Mouse (Mus musculus) neural tube, embryonic 12.5 days (tissue): Measurements from ENCODE around the gene Tgfbrap1. TPM values are rescaled to one million over a fixed set of nuclear protein-coding genes. Genes with fewer than 3 reads are reported as not detected.
"Not testable (repeated sequence)": the region's sequence is repeated elsewhere in the genome, so short reads cannot be mapped to it uniquely, and the experiment has no call there.

Experiments
- ATAC-seq: fragments of 200-750 bp; cut with Nextera tagmentation; 2 replicates; pipeline ENCODE4 v1.8.0; 2017; ENCODE audit warnings: low read depth, mild to moderate bottlenecking, moderate TSS enrichment, moderate library complexity; ENCODE audit not compliant: low FRiP score
- H3K27ac ChIP-seq: fragments of 300-500 bp; sonication (generic); 2 replicates; pipeline ENCODE4 v1.5.1; 2016
- H3K27me3 ChIP-seq: fragments of 300-500 bp; sonication (generic); replicated peaks from 2 replicates; pipeline ENCODE4 v1.6.1; 2016; ENCODE audit warnings: mild to moderate bottlenecking
- H3K36me3 ChIP-seq: fragments of 300-500 bp; sonication (generic); 2 replicates; pipeline ENCODE4 v1.6.1; 2016; ENCODE audit warnings: mild to moderate bottlenecking
- H3K4me1 ChIP-seq: fragments of 300-500 bp; sonication (generic); 2 replicates; pipeline ENCODE4 v1.6.1; 2016
- H3K4me2 ChIP-seq: fragments of 300-500 bp; sonication (generic); replicated peaks from 2 replicates; pipeline ENCODE4 v1.6.1; 2016; ENCODE audit warnings: mild to moderate bottlenecking
- H3K4me3 ChIP-seq: fragments of 300-500 bp; sonication (generic); 2 replicates; pipeline ENCODE4 v1.5.1; 2016
- H3K9ac ChIP-seq: fragments of 300-500 bp; sonication (generic); 2 replicates; pipeline ENCODE4 v1.6.1; 2016; ENCODE audit warnings: mild to moderate bottlenecking
- H3K9me3 ChIP-seq: fragments of 300-500 bp; sonication (generic); 2 replicates; pipeline ENCODE4 v1.6.1; 2016; ENCODE audit warnings: mild to moderate bottlenecking
- WGBS: fragments of 180-500 bp; shearing (Covaris S2); methylation state at CpG from one replicate; pipeline ENCODE4 v1.1.7; 2016; 5-methylcytosine and 5-hydroxymethylcytosine counted together
- polyA plus RNA-seq: library from polyadenylated mRNA; unstranded; fragments of >200 nt; fragmentation: Nextera tagmentation; extraction: Ambion mirVana; gene quantifications from 2 replicates; pipeline ENCODE4 v1.2.1, GENCODE M21; 2016

Gene Tgfbrap1
- polyA plus RNA-seq, 1 experiment from 2014 or later: 15.0 TPM

- H3K36me3 ChIP-seq: peaks cover 46% of the 10 kb centered on the region
- peak; percentile 92 for ATAC-seq
- H3K4me3 ChIP-seq: no peak overlapping the region
- H3K27ac ChIP-seq: no peak overlapping the region
- H3K9me3 ChIP-seq: no peaks in the 10 kb centered on the region
- no peaks in the 10 kb centered on the region for H3K4me1 ChIP-seq
- no peak overlapping the region for H3K4me2 ChIP-seq
- 47% methylated on average over 9 of the region's 9 CpGs for WGBS
- H3K27me3 ChIP-seq: no peaks in the 10 kb centered on the region
- H3K9ac ChIP-seq: no peak overlapping the region
Observed at GRCm38 (mm10) chr1:43065615-43066310, 32.7 kb downstream of the Tgfbrap1 start.

GRCm38 (mm10) chr1:43051903-43052302 is 46.5 kb downstream of the Tgfbrap1 start:
- H3K27ac ChIP-seq: no peak overlapping the region
- no peak overlapping the region for H3K4me2 ChIP-seq
- no peak overlapping the region for H3K4me3 ChIP-seq
- H3K36me3 ChIP-seq: peaks cover 67% of the 10 kb centered on the region
- ATAC-seq: no peak
- H3K9ac ChIP-seq: no peak overlapping the region
- 96% methylated on average over 5 of the region's 5 CpGs for WGBS
- H3K4me1 ChIP-seq: 0 out of 2 replicates have a peak, but pooled peaks cover 6% of the 10 kb centered on the region
- H3K9me3 ChIP-seq: no peaks in the 10 kb centered on the region
- H3K27me3 ChIP-seq: no peaks in the 10 kb centered on the region

DNA sequence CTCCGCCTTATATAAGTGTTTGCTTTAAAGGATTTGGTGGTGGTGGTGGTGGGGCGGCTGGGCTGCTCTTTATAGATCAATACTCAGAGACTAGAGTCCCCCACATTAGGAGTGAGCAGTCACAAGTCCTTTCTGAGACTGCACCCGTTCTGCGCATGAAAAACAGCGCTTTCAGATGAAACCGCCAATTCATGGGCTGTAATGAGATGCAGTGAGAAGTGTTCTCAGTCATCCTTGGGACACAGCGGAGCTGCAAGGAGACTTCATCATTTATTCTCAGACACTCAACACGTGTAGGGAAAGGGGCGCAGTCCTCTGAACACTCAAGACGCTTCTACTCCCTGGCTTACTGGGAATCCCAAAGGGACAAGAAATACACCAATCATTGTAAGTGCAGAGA is 50.6 kb downstream of the Tgfbrap1 start:
- peaks cover 37% of the 10 kb centered on the region for H3K36me3 ChIP-seq
- no peaks in the 10 kb centered on the region for H3K27me3 ChIP-seq
- H3K27ac ChIP-seq: no peak overlapping the region
- no peaks in the 10 kb centered on the region for H3K9me3 ChIP-seq
- no peak overlapping the region for H3K4me3 ChIP-seq
- ATAC-seq: no peak
- H3K4me2 ChIP-seq: no peak overlapping the region
- H3K4me1 ChIP-seq: peaks cover 6% of the 10 kb centered on the region; the same call in 1 of the 2 replicates
- WGBS: 81% methylated on average over 10 of the region's 10 CpGs
- H3K9ac ChIP-seq: no peak overlapping the region

DNA sequence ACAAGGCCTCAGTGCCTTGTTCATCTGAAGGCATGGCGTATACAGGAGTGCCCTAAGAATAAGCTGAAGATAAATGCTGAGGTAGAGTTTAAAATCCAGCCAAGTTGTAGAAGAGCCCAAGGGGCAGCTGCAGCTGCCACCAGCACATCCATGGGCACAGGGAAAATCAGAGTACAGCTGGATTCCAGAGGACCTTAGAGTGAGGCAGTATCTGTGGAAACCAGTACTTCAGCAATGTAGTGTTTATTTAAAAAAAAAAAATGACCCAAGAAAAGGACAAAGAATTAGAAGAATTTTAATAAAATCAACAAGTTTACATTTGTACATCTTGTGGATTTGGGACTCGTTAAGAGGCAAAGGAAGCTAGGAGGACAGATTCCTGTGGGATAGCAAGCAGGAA is 51.4 kb downstream of the Tgfbrap1 start:
- 91% methylated on average over 2 of the region's 2 CpGs for WGBS
- Histone ChIP-seq H3K9ac (no peak overlapping the region), H3K27ac (no peak overlapping the region), H3K9me3 (no peaks in the 10 kb centered on the region), H3K4me2 (no peak overlapping the region), H3K4me1 (peaks cover 10% of the 10 kb centered on the region; the same call in 1 of the 2 replicates), H3K27me3 (no peaks in the 10 kb centered on the region), H3K36me3 (peaks cover 33% of the 10 kb centered on the region), H3K4me3 (no peak overlapping the region)
- ATAC-seq: no peak

DNA sequence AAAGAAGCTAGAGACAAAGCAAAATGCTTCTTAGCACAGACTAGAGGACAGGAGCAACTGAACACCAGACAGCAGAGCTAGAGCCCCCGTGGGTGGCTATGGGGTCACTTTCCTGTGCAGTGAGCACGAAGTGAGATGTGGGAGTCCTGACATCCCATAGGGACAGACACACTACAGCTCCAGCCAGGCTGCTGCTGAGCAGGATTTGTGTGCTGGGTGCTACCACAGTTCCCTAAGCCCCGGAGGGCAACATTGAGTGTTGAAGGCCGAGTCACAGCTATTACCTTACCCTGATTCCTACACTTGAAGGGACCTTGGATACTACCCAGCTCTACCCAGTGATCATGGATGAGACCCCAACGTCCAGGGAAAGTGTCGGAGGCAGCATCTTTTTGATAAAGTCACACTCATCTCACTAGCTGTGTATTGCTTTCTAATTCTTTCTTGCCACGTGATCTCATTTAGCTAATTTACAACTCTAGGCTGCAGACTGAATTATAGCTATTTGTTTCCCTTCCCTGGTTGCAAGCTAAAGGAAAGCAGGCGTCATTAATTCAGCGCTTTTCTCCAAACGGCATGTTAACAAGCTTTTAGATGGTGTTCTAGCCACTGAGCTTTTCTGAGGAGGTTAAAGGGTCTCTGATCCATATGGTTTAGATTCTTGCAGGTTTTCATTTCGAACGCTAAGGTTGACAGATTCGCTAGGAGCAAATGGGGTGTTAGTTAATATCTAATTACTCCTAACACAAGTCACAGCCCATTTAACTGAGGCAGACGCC is 53.0 kb downstream of the Tgfbrap1 start:
- H3K36me3 ChIP-seq: peaks cover 17% of the 10 kb centered on the region
- ATAC-seq: peak; percentile 59; the same call in 1 of the 2 replicates
- H3K4me1 ChIP-seq: peaks cover 10% of the 10 kb centered on the region; the same call in 1 of the 2 replicates
- no peak overlapping the region for H3K9ac ChIP-seq
- 63% methylated on average over 14 of the region's 14 CpGs for WGBS
- no peaks in the 10 kb centered on the region for H3K27me3 ChIP-seq
- H3K27ac ChIP-seq: no peak overlapping the region
- 0 out of 2 replicates have a peak overlapping the region, but pooled peaks have one; percentile 2 for H3K4me2 ChIP-seq
- no peak overlapping the region for H3K4me3 ChIP-seq
- no peaks in the 10 kb centered on the region for H3K9me3 ChIP-seq

DNA sequence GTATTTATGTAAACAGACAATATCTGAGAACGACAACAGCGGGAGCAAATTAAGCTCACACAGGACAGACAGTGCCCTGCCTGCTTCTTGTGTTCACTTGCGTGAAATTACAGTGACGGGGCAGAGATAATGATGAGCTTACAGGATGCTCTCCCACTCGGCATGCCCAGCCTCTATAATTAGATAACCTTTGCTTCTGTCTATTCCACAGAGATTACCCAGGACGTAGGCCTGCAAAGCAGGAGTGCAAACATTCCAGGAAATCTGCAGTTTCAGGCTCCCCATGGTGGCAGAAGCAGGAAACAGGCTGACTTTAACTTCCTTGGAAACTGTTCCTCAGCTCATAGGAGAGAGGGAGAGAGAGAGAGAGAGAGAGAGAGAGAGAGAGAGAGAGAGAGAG is 56.2 kb downstream of the Tgfbrap1 start:
- H3K9ac ChIP-seq: no peak overlapping the region
- no peaks in the 10 kb centered on the region for H3K36me3 ChIP-seq

DNA sequence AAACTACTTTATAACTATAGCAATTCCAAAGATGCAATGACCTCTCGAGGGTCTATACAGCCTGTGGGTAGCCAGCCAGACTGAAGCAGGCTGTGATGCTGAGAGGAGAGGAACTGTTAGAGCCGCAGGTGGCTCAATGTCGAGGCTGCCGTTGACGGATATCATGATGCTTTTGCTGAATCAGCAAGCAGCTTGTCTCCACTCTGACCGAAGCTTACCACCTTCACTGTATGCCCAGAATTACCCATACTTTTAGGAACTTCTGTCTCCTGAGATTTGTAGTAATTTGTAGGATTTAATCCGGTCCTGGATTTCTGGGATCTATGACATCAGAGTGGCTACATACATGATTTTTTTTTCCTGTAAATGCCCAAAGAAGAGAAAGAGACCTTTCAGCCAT is 62.4 kb downstream of the Tgfbrap1 start:
- Histone ChIP-seq H3K27me3 (no peaks in the 10 kb centered on the region), H3K4me1 (no peaks in the 10 kb centered on the region), H3K9me3 (no peaks in the 10 kb centered on the region), H3K9ac (no peak overlapping the region), H3K4me2 (no peak overlapping the region), H3K4me3 (no peak overlapping the region), H3K27ac (no peak overlapping the region), H3K36me3 (peaks cover 3% of the 10 kb centered on the region; the same call in 1 of the 2 replicates)
- ATAC-seq: no peak
- 81% methylated on average over 7 of the region's 7 CpGs for WGBS

More for the DNA sequence above, 56.2 kb downstream of the Tgfbrap1 start:
- Histone ChIP-seq H3K4me2 (no peak overlapping the region), H3K9me3 (no peaks in the 10 kb centered on the region), H3K4me3 (no peak overlapping the region), H3K4me1 (peaks cover 4% of the 10 kb centered on the region; the same call in 1 of the 2 replicates), H3K27me3 (no peaks in the 10 kb centered on the region), H3K27ac (no peak overlapping the region)
- no peak for ATAC-seq
- WGBS: 60% methylated on average over 6 of the region's 6 CpGs

- H3K9me3 ChIP-seq, H3K4me1 ChIP-seq, H3K27ac ChIP-seq, ATAC-seq, H3K4me2 ChIP-seq, H3K27me3 ChIP-seq, H3K36me3 ChIP-seq, H3K9ac ChIP-seq, H3K4me3 ChIP-seq: not testable (repeated sequence)
- 89% methylated on average over 7 of the region's 7 CpGs for WGBS
Observed at GRCm38 (mm10) chr1:43015153-43015685, 83.2 kb downstream of the Tgfbrap1 start.

GRCm38 (mm10) chr1:43010461-43010860 is 88.0 kb downstream of the Tgfbrap1 start:
- H3K4me1 ChIP-seq: peaks cover 7% of the 10 kb centered on the region
- 95% methylated on average over 4 of the region's 4 CpGs for WGBS
- H3K4me2 ChIP-seq: no peak overlapping the region
- no peak overlapping the region for H3K9ac ChIP-seq
- no peak for ATAC-seq
- H3K9me3 ChIP-seq: no peaks in the 10 kb centered on the region
- H3K36me3 ChIP-seq: no peaks in the 10 kb centered on the region
- no peaks in the 10 kb centered on the region for H3K27me3 ChIP-seq
- no peak overlapping the region for H3K4me3 ChIP-seq
- H3K27ac ChIP-seq: no peak overlapping the region

- 87% methylated on average over 4 of the region's 4 CpGs for WGBS
- H3K9ac ChIP-seq: no peak overlapping the region
- H3K27ac ChIP-seq: no peak overlapping the region
- no peaks in the 10 kb centered on the region for H3K9me3 ChIP-seq
- no peaks in the 10 kb centered on the region for H3K27me3 ChIP-seq
- H3K4me1 ChIP-seq: peaks cover 7% of the 10 kb centered on the region
- H3K36me3 ChIP-seq: no peaks in the 10 kb centered on the region
- H3K4me3 ChIP-seq: no peak overlapping the region
- ATAC-seq: no peak
- H3K4me2 ChIP-seq: no peak overlapping the region
Observed at GRCm38 (mm10) chr1:43006524-43006923, 91.9 kb downstream of the Tgfbrap1 start.

DNA sequence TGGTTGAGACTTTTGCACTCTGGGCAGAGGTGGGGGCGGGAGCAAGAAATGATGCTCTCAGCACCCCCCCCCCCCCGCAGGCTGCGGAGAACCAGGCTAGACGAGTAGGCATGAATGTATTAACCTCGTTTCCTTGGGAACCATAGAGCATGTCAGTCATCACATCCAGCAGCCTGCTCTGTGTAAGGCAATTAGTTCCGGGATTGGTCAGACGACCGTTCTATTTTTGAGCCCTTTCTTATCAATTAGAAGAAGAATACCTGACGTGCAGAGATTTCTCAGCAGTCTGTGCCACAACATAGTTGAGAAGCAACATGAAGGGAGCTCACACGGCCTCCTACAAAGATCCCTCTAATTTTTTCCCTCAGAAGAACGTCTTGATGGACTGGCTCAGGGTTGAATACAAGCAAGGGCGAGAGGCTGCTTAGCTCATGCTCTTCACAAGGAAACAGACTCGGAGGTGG is 92.4 kb downstream of the Tgfbrap1 start:
- 52% methylated on average over 13 of the region's 13 CpGs for WGBS
- Histone ChIP-seq H3K4me3 (no peak overlapping the region), H3K9me3 (no peaks in the 10 kb centered on the region), H3K4me2 (no peak overlapping the region; the same call in 1 of the 2 replicates), H3K27me3 (no peaks in the 10 kb centered on the region), H3K27ac (no peak overlapping the region), H3K36me3 (no peaks in the 10 kb centered on the region), H3K9ac (no peak overlapping the region), H3K4me1 (peaks cover 7% of the 10 kb centered on the region)
- ATAC-seq: peak; percentile 91
